Mouse (Mus musculus) embryonic facial prominence, embryonic 12.5 days (tissue): ENCODE measurements around the gene Dnajb4. TPM values are rescaled to one million over a fixed set of nuclear protein-coding genes. Genes with fewer than 3 reads are reported as not detected.
"Not testable (repeated sequence)": the region's sequence is repeated elsewhere in the genome, so short reads cannot be mapped to it uniquely, and the experiment has no call there.

ENCODE experiments used
- ATAC-seq: fragments of 200-750 bp; cut with Nextera tagmentation; 2 replicates; pipeline ENCODE4 v1.8.0; 2017; ENCODE audit not compliant: insufficient number of reproducible peaks, insufficient read depth, low FRiP score, low TSS enrichment
- H3K27ac ChIP-seq: fragments of 300-500 bp; sonication (generic); 2 replicates; pipeline ENCODE4 v1.5.1; 2016; ENCODE audit warnings: mild to moderate bottlenecking
- H3K27me3 ChIP-seq: fragments of 300-500 bp; sonication (generic); 2 replicates; pipeline ENCODE4 v1.6.1; 2016; ENCODE audit warnings: mild to moderate bottlenecking, moderate library complexity
- H3K36me3 ChIP-seq: fragments of 300-500 bp; sonication (generic); 2 replicates; pipeline ENCODE4 v1.6.1; 2016; ENCODE audit warnings: mild to moderate bottlenecking
- H3K4me1 ChIP-seq: fragments of 300-500 bp; sonication (generic); 2 replicates; pipeline ENCODE4 v1.6.1; 2016
- H3K4me2 ChIP-seq: fragments of 300-500 bp; sonication (generic); replicated peaks from 2 replicates; pipeline ENCODE4 v1.6.1; 2016; ENCODE audit warnings: mild to moderate bottlenecking, moderate library complexity
- H3K4me3 ChIP-seq: fragments of 300-500 bp; sonication (generic); 2 replicates; pipeline ENCODE4 v1.5.1; 2016; ENCODE audit warnings: mild to moderate bottlenecking
- H3K9ac ChIP-seq: fragments of 300-500 bp; sonication (generic); 2 replicates; pipeline ENCODE4 v1.6.1; 2016; ENCODE audit warnings: mild to moderate bottlenecking, moderate library complexity
- H3K9me3 ChIP-seq: fragments of 300-500 bp; sonication (generic); 2 replicates; pipeline ENCODE4 v1.6.1; 2016; ENCODE audit warnings: mild to moderate bottlenecking, moderate library complexity
- WGBS: fragments of 180-500 bp; shearing (Covaris S2); methylation state at CpG from one replicate; pipeline ENCODE4 v1.1.7; 2016; 5-methylcytosine and 5-hydroxymethylcytosine counted together
- polyA plus RNA-seq: library from polyadenylated mRNA; unstranded; fragments of >200 nt; fragmentation: Nextera tagmentation; extraction: Ambion mirVana; gene quantifications from 2 replicates; pipeline ENCODE4 v1.2.1, GENCODE M21; 2016

Dnajb4 gene
- polyA plus RNA-seq: 29.4 and 33.0 TPM in 2 replicates

GRCm38 (mm10) chr3:152209967-152210634, at the start of gene Dnajb4, which contains the start of gene Fubp1:
Dnajb4 (minus strand) TSS chr3:152210302.
Fubp1 (plus strand) TSS chr3:152210422.
- H3K27ac ChIP-seq: peak within 1 kb of the TSS; percentile 99
- under 1% methylated on average over 85 of the region's 85 CpGs for WGBS
- ATAC-seq: peak; percentile 94

GRCm38 (mm10) chr3:152259409-152259808, 49.3 kb upstream of the Dnajb4 start:
- H3K4me2 ChIP-seq, H3K9me3 ChIP-seq, H3K4me3 ChIP-seq, H3K36me3 ChIP-seq, H3K9ac ChIP-seq, ATAC-seq, H3K27me3 ChIP-seq, H3K4me1 ChIP-seq, H3K27ac ChIP-seq: not testable (repeated sequence)
- 48% methylated on average over 8 of the region's 9 CpGs for WGBS

More at GRCm38 (mm10) chr3:152209967-152210634, at the start of gene Dnajb4, which contains the start of gene Fubp1:
- Histone ChIP-seq H3K4me3 (peak within 1 kb of the TSS; percentile 99), H3K4me2 (peak within 1 kb of the TSS; percentile 96), H3K27me3 (no peaks in the 10 kb centered on the region), H3K4me1 (peaks cover 19% of the 10 kb centered on the region), H3K9me3 (no peaks in the 10 kb centered on the region), H3K9ac (peak within 1 kb of the TSS; percentile 100), H3K36me3 (no peaks in the 10 kb centered on the region)

DNA sequence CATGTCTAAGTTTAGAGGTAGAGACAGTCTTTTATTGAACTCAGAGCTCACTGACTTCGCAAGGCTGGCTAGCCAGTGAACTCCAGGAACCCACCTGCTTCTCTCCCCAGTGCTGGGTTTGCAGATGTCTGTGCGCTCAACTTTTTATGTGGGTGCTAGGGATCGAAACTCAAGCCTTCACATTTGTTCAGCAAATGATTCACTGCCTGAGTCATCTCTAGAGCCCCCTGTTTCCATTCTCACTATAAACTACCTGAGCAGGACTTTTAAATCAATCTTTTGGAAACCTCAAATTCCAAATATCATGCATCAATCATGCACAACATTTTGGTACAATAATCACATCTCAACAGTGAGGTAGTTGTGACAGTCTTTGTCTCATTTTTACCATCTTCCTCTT, 47.4 kb upstream of the Dnajb4 start:
- Histone ChIP-seq H3K4me3 (no peak overlapping the region), H3K4me1 (0 out of 2 replicates have a peak, but pooled peaks cover 7% of the 10 kb centered on the region), H3K36me3 (no peaks in the 10 kb centered on the region), H3K27ac (no peak overlapping the region), H3K9ac (no peak overlapping the region), H3K27me3 (no peaks in the 10 kb centered on the region), H3K9me3 (no peaks in the 10 kb centered on the region), H3K4me2 (no peak overlapping the region)
- 89% methylated on average over 3 of the region's 3 CpGs for WGBS
- ATAC-seq: no peak

DNA sequence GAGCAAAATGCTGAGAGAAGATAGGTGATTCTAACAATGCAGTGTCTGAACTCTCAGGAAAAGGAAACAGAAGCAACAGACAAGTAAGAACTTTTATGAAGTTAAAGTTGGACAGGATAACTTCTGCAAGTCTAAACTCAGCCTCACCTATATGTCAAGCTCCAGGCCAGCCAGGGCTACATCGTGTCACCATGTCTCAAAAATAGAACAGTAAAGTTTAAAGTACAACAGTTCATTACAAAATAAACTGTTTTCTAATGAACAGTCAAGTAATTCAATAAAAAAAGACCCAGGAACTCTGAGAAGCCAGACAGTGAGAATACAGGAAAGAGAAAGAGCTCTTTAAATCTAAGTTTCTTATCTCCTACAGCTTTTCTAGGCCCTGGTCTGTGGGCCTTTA, 40.4 kb upstream of the Dnajb4 start:
- Histone ChIP-seq H3K27me3 (no peaks in the 10 kb centered on the region), H3K9ac (no peak overlapping the region), H3K4me2 (no peak overlapping the region), H3K4me1 (no peaks in the 10 kb centered on the region), H3K9me3 (no peaks in the 10 kb centered on the region), H3K4me3 (no peak overlapping the region), H3K36me3 (no peaks in the 10 kb centered on the region), H3K27ac (no peak overlapping the region)
- 83% methylated on average over 1 of the region's 1 CpGs for WGBS
- no peak for ATAC-seq

GRCm38 (mm10) chr3:152247708-152248107, 37.6 kb upstream of the Dnajb4 start:
- no peaks in the 10 kb centered on the region for H3K36me3 ChIP-seq
- H3K27me3 ChIP-seq: no peaks in the 10 kb centered on the region
- no peak overlapping the region for H3K4me2 ChIP-seq
- H3K9me3 ChIP-seq: no peaks in the 10 kb centered on the region
- WGBS: 87% methylated on average over 12 of the region's 12 CpGs
- no peaks in the 10 kb centered on the region for H3K4me1 ChIP-seq
- no peak overlapping the region for H3K9ac ChIP-seq
- no peak overlapping the region for H3K27ac ChIP-seq
- H3K4me3 ChIP-seq: no peak overlapping the region
- ATAC-seq: no peak

DNA sequence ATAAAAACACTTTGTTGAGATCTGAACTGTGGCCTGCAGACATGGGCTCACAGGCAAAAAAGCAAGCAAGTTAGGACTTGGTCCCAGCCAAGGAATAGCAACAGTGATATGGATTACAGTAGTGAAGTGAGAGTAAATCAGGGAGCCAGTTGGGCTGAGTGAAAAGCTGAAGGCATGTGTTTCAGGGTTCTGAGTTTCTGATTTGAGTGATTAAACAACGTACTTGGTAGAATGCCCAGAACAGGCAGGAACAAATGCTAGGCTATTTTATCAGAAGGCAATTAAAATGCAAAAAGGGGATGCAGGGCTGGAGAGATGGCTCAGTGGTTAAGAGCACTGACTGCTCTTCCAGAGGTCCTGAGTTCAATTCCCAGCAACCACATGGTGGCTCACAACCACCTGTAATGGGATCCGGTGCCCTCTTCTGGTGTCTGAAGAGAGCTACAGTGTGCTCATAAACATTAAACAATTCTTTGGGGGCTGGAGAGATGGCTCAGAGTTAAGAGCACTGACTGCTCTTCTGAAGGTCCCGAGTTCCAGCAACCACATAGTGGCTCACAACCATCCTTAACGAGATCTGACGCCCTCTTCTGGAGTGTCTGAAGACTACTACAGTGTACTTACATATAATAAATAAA, 35.3 kb upstream of the Dnajb4 start:
- Histone ChIP-seq H3K36me3 (0 out of 2 replicates have a peak, but pooled peaks cover 3% of the 10 kb centered on the region), H3K27ac (no peak overlapping the region), H3K27me3 (no peaks in the 10 kb centered on the region), H3K4me2 (no peak overlapping the region), H3K4me3 (no peak overlapping the region), H3K9me3 (no peaks in the 10 kb centered on the region), H3K9ac (no peak overlapping the region), H3K4me1 (no peaks in the 10 kb centered on the region)
- no peak for ATAC-seq
- 80% methylated on average over 5 of the region's 5 CpGs for WGBS

DNA sequence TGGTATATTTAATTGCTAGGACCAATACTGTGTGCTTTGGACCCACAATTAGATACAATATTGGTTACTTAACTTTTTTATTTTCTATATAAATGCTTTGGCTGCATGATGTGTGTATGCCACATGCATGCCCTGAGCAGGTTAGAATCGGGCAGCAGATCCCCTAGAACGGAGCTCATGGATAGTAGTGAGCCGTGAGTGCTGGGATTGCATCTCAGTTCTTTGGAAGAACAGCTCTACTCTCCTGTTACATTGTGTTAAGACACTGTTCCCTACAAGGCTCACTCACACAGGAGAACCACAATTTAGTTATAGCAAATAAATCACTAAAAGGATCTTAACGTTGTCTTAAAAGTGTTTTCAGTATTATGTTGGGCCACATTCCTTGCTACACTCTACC, 33.2 kb upstream of the Dnajb4 start:
- WGBS: 76% methylated on average over 4 of the region's 4 CpGs

DNA sequence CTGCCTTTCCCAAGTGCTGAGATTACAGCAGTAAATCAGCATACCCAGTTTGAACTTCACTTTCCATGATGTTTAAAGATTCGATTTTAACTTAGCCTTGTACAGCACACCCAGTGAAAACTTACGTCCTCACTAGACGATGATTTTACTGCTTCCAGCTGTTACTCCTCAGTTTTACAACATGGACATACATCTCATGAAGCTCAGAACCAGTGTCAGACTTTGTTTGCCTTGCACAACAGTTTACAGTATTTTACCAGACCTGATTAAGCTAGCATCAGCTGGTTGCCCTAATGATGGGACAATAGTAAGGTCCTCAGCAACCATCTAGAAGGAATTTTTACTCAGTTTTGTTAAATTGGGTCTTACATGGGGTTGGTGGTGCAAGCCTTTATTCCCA, 31.0 kb upstream of the Dnajb4 start:
- Histone ChIP-seq H3K27ac (no peak overlapping the region), H3K4me3 (no peak overlapping the region), H3K9me3 (no peaks in the 10 kb centered on the region), H3K27me3 (no peaks in the 10 kb centered on the region), H3K36me3 (peaks cover 23% of the 10 kb centered on the region), H3K9ac (no peak overlapping the region), H3K4me2 (no peak overlapping the region), H3K4me1 (no peaks in the 10 kb centered on the region)
- WGBS: 81% methylated on average over 3 of the region's 3 CpGs
- ATAC-seq: no peak

More for the DNA sequence above, 33.2 kb upstream of the Dnajb4 start:
- ATAC-seq: no peak
- H3K9ac ChIP-seq: no peak overlapping the region
- no peak overlapping the region for H3K27ac ChIP-seq
- H3K4me3 ChIP-seq: no peak overlapping the region
- no peaks in the 10 kb centered on the region for H3K4me1 ChIP-seq
- no peaks in the 10 kb centered on the region for H3K27me3 ChIP-seq
- H3K9me3 ChIP-seq: no peaks in the 10 kb centered on the region
- peaks cover 14% of the 10 kb centered on the region for H3K36me3 ChIP-seq
- H3K4me2 ChIP-seq: no peak overlapping the region

DNA sequence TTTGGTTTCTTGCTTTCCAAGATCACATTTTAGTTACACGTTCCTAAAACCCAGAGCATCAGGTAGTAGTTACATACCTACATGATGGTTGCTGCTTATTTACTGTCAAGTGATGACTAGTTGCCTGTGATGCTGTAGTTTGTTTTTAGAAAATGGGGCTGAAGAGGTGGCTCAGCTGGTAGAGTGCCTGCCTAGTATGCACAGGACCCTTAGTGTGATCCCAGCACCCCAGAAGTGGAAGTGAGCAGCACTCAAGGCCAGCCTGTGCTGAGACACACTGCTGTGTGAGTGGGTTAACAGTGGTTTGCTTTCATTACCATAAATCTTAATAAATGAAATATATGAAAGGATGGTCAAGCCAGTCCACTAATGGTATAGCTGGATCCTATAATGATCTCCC, 29.5 kb upstream of the Dnajb4 start:
- no peak overlapping the region for H3K4me2 ChIP-seq
- H3K4me3 ChIP-seq: no peak overlapping the region
- no peaks in the 10 kb centered on the region for H3K27me3 ChIP-seq
- ATAC-seq: no peak
- WGBS: 96% methylated on average over 1 of the region's 1 CpGs
- H3K36me3 ChIP-seq: peaks cover 29% of the 10 kb centered on the region
- H3K9me3 ChIP-seq: no peaks in the 10 kb centered on the region
- no peak overlapping the region for H3K9ac ChIP-seq
- H3K4me1 ChIP-seq: no peaks in the 10 kb centered on the region
- H3K27ac ChIP-seq: no peak overlapping the region

DNA sequence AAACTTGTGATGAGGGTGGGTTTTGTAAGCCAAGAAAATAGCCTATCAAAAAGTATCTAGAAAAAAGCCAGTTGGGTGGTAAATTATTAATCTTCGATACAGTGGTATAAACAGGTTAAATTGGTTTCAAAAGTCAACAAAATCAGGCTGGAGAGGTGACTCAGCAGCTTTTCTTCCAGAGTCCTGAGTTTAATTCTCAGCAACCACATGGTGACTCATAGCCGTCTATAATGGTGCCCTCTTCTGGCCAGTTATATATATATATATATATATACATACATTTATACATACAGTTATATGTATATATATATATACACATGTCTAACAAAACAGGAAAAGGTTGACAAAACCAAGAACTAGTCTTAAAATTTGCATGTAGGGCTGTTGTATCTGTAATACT, 28.7 kb upstream of the Dnajb4 start:
- ATAC-seq: no peak
- Histone ChIP-seq H3K27me3 (no peaks in the 10 kb centered on the region), H3K4me3 (no peak overlapping the region), H3K4me2 (no peak overlapping the region), H3K4me1 (no peaks in the 10 kb centered on the region), H3K27ac (no peak overlapping the region), H3K9me3 (no peaks in the 10 kb centered on the region), H3K36me3 (peaks cover 34% of the 10 kb centered on the region), H3K9ac (no peak overlapping the region)
- WGBS: 66% methylated on average over 2 of the region's 2 CpGs

GRCm38 (mm10) chr3:152235805-152236204, 25.7 kb upstream of the Dnajb4 start:
- Histone ChIP-seq H3K4me3 (no peak overlapping the region), H3K9ac (no peak overlapping the region), H3K36me3 (peaks cover 49% of the 10 kb centered on the region), H3K27me3 (no peaks in the 10 kb centered on the region), H3K27ac (no peak overlapping the region), H3K9me3 (no peaks in the 10 kb centered on the region), H3K4me2 (no peak overlapping the region), H3K4me1 (no peaks in the 10 kb centered on the region)
- WGBS: 93% methylated on average over 1 of the region's 1 CpGs
- no peak for ATAC-seq

GRCm38 (mm10) chr3:152235238-152235637, 25.1 kb upstream of the Dnajb4 start:
- no peak overlapping the region for H3K9ac ChIP-seq
- no peaks in the 10 kb centered on the region for H3K9me3 ChIP-seq
- H3K27me3 ChIP-seq: no peaks in the 10 kb centered on the region
- H3K4me1 ChIP-seq: no peaks in the 10 kb centered on the region
- no peak overlapping the region for H3K4me3 ChIP-seq
- peaks cover 51% of the 10 kb centered on the region for H3K36me3 ChIP-seq
- no peak overlapping the region for H3K4me2 ChIP-seq
- no peak overlapping the region for H3K27ac ChIP-seq
- no peak for ATAC-seq
- WGBS: 84% methylated on average over 1 of the region's 1 CpGs
